Mouse (Mus musculus) c-Kit-positive CD71-positive TER-119-positive erythroid progenitor cells, embryonic 14.5 days (primary cell): Measurements from ENCODE around the gene Fam171a1.
"Not testable (repeated sequence)": the region's sequence is repeated elsewhere in the genome, so short reads cannot be mapped to it uniquely, and the experiment has no call there.

Source experiments
- DNase-seq: peaks from one replicate; pipeline ENCODE4 v3.0.0-alpha.2; 2013; ENCODE audit warnings: low spot score

Gene Fam171a1

GRCm38 (mm10) chr2:3171774-3172173 lies 57.8 kb downstream of the Fam171a1 start:
- no peak for DNase-seq

DNA sequence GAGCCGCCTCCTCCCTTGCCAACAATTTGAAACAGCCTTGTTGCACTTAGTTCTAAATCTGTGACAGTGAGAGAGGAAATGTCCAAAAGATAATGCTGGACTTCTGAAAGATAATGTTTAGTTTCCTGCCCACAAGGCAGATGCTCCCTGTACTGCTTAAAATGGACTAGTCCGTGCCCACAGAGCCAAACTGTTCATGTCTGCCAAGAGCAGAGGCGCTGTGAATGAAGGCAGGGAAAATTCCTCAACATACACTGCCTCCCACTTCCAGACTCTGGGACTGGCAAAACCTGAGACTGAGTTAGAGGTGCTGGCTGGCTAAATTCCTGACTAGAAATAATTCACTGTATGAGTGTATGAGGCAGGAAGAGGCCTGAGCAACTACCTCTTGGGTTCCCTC lies 58.6 kb downstream of the Fam171a1 start:
- DNase-seq: no peak

- no peak for DNase-seq
Observed at GRCm38 (mm10) chr2:3174890-3175289, 60.9 kb downstream of the Fam171a1 start.

- DNase-seq: peak; percentile 12
Observed at GRCm38 (mm10) chr2:3175988-3176387, 62.0 kb downstream of the Fam171a1 start.

- no peak for DNase-seq
Observed at GRCm38 (mm10) chr2:3176751-3177150, 62.7 kb downstream of the Fam171a1 start.

- DNase-seq: no peak
Observed at GRCm38 (mm10) chr2:3180550-3180949, 66.5 kb downstream of the Fam171a1 start.

GRCm38 (mm10) chr2:3183656-3184055 lies 69.6 kb downstream of the Fam171a1 start:
- no peak for DNase-seq

DNA sequence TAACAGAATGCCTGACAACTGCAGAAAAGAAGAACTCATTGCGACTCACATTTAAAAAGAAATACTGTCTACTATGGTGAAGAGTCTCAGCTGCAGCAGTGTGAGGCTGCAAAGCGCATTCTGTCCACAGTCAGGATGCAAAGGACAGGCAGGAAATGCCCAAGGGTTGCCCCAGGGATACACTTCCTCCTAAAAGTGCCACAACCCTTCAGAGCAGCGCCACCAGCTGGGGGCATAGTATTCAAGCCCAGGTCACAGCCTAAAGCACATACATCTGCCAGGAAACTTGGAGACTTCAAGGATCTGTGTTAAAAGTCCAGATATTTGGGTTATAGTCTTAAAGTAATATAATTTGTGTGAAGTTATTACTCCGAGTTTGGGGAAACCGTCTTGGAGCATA lies 71.3 kb downstream of the Fam171a1 start:
- DNase-seq: no peak

DNA sequence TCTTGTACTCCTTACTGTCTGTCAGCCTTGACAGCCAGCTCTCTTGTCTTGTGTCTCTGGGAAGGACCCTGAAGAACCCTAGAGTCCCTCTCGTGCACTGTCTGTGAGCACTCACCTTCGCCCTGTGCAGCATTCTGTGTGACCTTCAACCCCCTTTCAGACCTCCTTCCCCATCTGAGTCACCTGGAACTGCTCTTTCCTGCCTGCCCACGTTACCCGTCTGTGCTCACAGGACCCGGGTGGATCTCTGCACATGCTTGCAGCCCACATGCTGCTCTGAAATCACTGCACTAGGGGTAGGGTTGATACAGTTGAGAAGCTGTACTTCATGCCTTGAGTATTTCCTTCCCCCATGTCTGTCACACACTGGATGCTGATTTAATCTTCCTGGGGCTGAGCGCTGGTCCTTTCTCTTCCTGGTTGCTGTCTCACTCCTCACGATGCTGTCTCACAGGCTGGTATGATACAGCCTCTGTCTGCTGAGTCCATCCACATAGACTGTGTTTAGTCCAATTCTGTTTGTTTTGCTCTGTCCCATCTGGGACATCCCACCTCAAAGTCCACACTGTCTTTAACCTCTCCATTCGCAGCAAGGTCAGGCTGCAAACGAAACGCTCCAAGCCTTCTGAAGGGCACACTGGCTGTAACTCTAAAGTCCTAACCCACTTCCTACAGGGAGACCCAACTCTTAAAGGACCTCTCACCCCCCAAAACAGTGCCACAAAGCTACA lies 74.9 kb downstream of the Fam171a1 start:
- no peak for DNase-seq

DNA sequence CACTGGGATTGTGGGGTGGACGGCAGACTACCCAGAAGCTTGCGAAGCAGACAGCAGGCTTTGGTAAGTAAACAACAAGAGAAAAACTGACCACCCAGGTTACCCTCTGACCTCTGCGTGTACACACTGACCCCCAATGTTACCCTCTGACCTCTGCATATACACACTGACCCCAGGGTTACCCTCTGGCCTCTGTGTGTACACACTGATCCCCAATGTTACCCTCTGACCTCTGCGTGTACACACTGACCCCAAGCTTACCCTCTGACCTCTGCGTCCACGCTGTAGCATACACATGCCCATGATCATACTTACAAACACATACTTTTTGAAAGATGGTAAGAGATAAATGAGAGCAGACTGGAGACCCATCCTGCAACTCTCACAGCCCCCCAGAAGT lies 77.1 kb downstream of the Fam171a1 start:
- no peak for DNase-seq

GRCm38 (mm10) chr2:3195511-3195910 lies 81.5 kb downstream of the Fam171a1 start:
- no peak for DNase-seq

DNA sequence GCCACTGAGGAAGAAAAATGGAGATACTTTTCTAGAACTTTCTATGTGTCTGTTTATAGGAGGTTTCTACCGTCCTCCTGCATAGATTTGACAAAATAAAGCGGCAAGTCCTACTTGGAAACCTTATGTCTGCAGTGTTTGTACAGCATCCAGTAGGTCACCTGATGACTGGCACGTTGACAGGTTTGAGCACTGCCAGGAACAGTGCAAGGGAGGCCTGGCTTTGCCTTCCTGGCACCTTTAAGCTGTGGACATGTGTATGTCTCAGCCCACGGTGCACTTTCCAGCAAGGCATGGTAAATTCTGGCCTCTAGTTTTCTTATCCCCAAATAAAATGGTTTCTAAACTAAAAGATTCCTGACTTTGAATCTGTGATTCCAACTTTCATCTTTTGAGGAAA lies 86.4 kb downstream of the Fam171a1 start:
- DNase-seq: no peak

- no peak for DNase-seq
Observed at GRCm38 (mm10) chr2:3206975-3207642, 93.1 kb downstream of the Fam171a1 start.

GRCm38 (mm10) chr2:3215480-3215879 lies 101.5 kb downstream of the Fam171a1 start:
- no peak for DNase-seq

DNA sequence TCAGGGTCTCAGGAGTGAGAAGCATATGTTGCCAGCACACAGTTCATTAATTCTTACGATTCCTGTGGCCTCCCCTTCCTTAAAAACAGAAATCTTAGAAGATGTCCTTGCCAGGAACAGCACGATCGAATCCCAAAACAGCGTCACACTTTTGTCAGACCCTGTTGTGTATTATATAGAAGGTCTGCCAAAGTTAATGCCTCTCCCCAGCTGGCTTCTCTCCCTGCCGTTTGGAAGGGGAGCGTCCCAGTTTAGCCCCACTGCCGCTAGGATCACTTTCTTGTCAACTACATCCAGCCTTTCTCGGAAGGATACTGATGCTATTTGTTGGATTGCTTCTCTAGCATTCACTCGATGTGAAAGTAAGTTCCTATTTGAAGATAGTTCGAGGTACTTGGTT lies 102.6 kb downstream of the Fam171a1 start:
- DNase-seq: no peak

DNA sequence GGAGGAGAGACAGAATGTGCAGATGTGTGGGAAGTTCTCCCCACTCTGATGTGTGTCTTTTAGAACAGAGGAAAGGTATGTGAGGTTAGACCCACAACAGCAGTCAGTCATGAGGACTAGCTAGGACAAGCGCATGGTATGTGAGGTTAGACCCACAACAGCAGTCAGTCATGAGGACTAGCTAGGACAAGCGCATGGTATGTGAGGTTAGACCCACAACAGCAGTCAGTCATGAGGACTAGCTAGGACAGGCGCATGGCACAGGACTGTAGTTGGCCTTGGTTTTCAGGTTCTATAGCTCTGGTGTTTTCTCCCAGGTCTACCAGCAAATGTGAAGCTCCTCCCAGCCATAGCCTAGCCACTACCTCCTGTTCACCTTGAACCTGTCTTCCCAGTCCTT lies 103.6 kb downstream of the Fam171a1 start:
- DNase-seq: not testable (repeated sequence)

GRCm38 (mm10) chr2:3218225-3218624 lies 104.2 kb downstream of the Fam171a1 start:
- DNase-seq: no peak

- no peak for DNase-seq
Observed at GRCm38 (mm10) chr2:3228475-3228874, 114.5 kb downstream of the Fam171a1 start.

GRCm38 (mm10) chr2:3229060-3229459 lies 115.0 kb downstream of the Fam171a1 start:
- DNase-seq: peak; percentile 5

DNA sequence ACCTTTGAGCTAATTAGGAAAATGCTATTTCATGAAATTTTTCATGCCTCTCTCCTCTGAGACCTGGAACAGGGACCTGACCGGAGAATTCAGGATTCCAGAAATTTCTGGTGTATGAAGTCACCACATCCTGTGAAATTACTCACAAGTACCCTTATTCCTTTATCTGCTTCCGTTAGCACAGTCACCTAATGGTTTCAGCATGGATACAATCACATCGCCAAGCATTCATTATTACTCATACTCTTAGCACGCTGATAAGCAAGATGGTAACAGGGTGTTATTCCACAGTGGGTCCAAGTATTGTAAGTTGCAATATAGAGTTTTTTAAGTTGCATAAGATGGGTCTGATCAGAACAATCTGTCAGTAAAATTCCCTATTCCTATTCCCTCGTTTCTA lies 125.2 kb downstream of the Fam171a1 start:
- no peak for DNase-seq

DNA sequence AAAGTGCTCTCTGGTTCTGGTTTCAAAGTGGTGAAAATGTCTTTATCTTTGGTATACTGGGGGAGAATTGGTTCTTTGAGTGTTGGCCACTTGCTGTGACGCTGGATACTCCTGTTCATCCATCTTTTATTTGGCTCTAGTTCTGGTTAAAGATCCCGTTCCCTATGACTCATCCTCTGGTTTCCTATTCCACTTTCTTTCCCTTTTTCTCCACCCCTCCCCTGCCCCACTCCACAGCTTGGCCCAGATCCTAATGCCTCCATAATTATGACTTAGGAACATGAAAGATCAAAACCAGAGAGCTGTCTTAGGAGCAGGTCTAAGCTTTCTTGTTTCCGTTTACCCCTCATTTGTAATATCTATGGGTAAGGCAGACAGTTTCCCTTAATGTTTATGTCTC lies 130.2 kb downstream of the Fam171a1 start:
- DNase-seq: no peak

- DNase-seq: no peak
Observed at GRCm38 (mm10) chr2:3251309-3251708, 137.3 kb downstream of the Fam171a1 start.

GRCm38 (mm10) chr2:3266466-3266865 lies 152.4 kb downstream of the Fam171a1 start:
- no peak for DNase-seq

GRCm38 (mm10) chr2:3267879-3268278 lies 153.9 kb downstream of the Fam171a1 start:
- no peak for DNase-seq
